Mouse (Mus musculus) bone marrow, adult 2 months (tissue): ENCODE data around the gene Tango6.

Experiments
- CTCF ChIP-seq: fragments of 200-500 bp; IDR thresholded peaks from 2 replicates; pipeline ENCODE4 v1.5.1; 2011; ENCODE audit warnings: low read length, control low read depth; ENCODE audit not compliant: control insufficient read depth, insufficient read depth
- POLR2A ChIP-seq: fragments of 200-500 bp; IDR thresholded peaks from 2 replicates; pipeline ENCODE4 v1.6.1; 2011; ENCODE audit warnings: low read depth, mild to moderate bottlenecking, control low read depth, low read length, borderline replicate concordance; ENCODE audit not compliant: control insufficient read depth

DNA sequence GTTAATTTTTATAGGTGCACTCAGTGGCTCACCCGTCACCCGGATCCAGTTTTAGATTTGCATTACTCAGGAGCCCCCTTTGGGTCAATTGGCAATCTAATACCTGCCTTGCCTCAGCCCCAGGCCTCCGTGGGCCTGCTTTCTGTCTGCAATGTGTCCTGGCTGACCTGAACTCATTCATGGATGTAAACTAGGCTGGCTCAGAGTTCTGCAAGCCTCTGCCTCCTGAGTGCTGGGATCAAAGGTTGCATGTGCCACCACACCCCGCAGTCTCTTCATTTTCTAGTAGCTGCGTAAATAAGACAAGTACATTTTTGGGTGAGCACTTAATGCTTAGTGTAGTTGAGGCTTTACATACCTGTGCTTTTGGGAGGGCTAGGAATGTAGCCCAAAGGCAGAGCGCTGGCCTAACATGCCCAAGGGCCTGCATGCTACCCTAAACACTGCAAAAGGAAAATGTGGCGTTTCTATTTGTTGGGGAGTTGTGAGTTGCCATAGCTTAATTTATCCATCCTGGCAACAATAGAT lies 44.0 kb upstream of the Tango6 start:
- TF ChIP-seq CTCF = no peak
- no peak for TF ChIP-seq POLR2A
